Mouse (Mus musculus): Measurements from ENCODE around the gene Ifitm5.

Gene Ifitm5

GRCm38 (mm10) chr7:140961416-140961815, 11.3 kb upstream of the Ifitm5 start:
- no peak for DNase-seq

GRCm38 (mm10) chr7:140960026-140960425, 9.9 kb upstream of the Ifitm5 start:
- no peak for DNase-seq

DNA sequence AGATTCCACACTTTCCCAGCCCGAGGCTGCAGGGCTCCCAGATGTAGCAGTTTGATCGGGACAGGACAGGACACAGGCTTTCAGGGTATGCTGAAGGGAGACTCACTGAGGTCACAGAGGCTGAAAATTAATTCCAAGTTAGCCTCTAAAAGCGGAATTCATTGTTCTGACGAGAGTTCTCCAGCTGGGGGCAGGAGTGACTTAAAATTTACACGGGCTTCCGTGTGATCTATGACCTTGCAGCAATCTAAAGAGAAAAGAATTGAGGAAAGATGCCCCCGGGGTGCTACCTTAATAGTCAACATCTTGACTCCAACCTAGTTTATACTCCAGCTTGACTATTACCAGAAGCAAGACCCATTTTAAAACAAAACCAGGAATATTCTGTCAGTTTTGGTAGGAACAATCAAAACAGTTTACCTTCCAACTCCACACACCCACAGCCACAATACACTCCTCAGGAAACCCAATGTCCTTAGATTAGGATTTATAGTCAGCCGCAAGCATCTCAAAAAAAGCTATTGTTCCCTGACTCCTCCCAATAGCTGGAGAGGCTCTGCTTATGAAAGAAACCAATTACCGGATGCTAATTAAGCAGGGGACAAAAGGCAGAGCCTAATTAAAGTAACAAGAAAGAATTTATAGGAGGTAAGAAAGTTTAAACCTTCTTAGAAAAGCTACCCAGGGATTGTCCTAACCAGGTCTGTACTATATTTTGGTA, 9.2 kb upstream of the Ifitm5 start:
- DNase-seq, result peak; percentile 65

DNA sequence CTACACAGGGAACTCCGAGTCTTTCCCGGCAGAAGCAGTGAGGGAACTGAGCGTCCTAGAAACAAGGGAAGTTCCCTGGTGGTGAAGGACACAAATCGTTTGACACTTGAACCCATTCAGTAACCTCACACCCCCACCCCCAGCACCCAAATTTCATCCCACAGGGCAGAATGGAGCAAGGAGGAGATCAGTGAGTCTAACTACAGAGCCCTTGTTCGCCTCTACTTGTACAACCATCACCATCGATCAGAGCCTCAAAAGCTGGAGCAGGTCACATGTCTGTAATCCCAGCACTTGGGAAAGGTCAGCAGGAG, 6.4 kb upstream of the Ifitm5 start:
- DNase-seq, result no peak

DNA sequence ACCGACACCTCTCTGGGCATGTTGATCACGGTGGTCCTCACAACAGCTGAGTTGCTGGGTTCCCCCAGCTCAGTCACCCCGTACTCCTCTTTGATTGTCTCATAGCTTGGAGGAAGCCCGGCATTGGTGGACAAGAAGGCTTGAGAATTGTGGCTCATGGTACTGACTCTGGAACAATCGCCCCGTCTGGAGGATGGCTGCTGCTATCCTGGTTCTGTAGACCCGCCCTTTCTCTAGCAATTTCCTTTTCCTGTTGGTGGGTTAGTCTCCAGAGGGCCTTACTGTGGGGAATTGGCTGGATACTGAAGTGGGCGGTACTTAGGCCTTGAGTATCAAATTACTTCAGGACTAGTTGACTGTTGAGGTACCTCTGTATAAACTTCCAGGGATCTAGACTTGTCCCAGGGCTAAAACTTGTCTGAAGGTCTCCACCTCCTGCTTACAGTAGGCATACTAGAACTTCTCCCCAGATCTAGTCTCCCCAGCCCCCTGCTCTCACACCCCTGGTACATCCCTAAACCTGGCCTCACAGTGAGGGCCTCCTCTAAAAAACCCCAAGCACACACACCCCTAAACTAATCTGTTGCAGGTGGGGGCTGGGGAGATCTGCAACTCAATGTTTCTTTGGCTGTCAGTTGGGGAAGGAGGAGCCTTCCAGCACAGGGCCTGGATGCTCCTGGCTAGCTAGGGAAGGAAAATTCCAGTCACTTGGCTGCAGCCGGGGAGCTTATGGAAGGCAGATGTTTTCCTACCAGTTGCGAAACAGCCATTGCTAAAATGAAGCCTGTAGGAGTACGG, 5.9 kb upstream of the Ifitm5 start, which contains the start of the genes Gm45717 and Ifitm2:
Gene Gm45717 (minus strand): TSS at position 180 of the 798 bp plus-strand sequence.
Gene Ifitm2 (minus strand): TSS at position 230 of the 798 bp plus-strand sequence.
- DNase-seq, result peak; percentile 84

DNA sequence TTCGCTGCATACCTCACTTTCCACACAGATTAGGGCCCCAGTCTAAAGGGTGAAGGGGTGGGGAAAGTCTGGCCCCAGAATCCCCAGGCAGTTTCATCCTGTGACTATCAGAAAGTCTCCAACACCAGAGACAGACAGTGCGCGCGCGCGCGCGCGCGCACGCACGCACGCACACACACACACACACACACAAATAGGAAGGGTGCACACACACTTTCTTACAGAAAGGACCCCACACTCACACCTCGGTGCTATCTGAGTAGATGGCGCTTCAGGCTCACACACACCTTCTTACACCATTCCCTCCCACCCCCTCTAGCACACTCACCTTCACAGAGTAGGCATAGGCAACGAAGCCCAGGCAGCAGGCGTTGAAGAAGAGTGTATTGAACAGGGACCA, 5.3 kb upstream of the Ifitm5 start:
- DNase-seq, result peak; percentile 22

DNA sequence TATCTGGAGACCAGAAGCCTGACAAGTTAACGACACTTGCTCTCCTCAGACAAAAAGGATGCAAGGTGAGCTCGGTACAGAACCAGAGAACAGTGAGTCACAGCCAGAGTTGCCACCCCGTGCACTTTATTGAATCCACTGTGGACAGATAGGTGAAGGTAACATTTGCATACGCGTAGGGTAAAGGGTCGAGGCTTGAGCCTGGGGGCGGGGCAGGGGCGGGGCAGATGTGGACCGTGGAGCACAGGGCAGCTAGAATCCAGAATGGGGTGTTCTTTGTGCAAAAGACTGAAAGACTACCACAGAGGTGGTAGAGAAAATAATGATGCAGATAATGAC, 4.6 kb upstream of the Ifitm5 start:
- no peak for DNase-seq

GRCm38 (mm10) chr7:140953800-140954732, 4.0 kb upstream of the Ifitm5 start:
- no peak for DNase-seq

GRCm38 (mm10) chr7:140953133-140953532, 3.0 kb upstream of the Ifitm5 start:
- DNase-seq, result no peak

DNA sequence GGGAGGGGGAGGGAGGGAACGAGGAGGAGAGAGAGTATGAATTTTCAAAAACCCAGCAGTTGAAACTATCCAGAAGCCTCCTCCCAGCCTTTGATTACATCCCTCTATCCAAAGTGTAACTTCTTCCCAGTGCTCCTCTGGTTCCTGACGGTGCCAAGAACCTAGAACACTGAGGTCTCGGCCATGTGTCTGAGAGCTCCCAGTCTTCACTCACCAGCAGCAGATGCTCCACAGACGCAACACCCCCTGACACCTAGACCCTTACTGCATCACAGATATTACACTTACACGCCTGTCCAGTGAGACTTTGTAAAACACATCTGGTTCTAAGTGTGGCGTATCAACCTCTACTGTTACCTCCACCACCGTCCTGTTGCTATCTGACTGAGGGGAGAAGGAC, 2.4 kb upstream of the Ifitm5 start:
- DNase-seq, result no peak

- no peak for DNase-seq
Observed at GRCm38 (mm10) chr7:140951765-140952164, 1.7 kb upstream of the Ifitm5 start.

DNA sequence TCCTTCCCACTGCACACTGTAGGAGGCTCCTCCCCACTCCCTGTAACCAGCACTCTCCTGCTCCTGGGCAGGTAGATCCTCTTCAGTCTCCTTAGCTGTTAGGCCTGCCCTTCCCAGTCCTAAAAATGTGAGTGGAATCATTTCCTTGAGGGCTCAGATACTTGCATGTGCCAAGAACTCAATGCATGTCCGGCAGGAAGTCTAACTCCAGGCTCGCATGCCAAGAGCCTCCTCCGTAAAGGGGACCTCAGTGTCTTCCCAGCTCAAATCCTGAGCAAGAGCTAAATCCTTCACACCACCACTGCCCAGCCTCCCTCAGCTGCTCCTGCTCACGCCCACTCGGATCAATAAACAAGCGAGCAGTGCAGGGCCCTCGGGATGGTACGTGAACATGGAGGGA, 960 bp upstream of the Ifitm5 start:
- DNase-seq, result peak; percentile 54

- DNase-seq, result no peak
Observed at GRCm38 (mm10) chr7:140949255-140949654, 836 bp downstream of the Ifitm5 start.

DNA sequence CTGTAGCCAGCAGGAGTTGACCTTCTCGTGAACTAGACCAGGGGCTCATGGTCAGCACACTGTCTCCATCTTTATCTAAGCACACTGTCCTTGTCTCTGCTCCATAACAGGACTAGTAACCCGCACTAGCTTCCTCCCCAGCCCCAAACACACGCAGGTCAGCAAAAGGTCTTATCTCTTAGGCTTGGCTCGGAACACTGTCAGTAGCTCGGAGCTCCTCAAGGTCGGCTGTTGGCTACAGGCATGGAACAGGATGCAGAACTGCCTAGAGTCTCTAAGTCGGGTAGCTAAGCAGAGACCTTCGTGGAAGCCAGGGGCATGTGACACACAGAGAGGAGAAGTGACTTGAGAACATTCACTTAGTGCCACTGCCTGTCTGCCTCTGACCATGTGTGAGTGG, 1.9 kb downstream of the Ifitm5 start:
- DNase-seq, result no peak

DNA sequence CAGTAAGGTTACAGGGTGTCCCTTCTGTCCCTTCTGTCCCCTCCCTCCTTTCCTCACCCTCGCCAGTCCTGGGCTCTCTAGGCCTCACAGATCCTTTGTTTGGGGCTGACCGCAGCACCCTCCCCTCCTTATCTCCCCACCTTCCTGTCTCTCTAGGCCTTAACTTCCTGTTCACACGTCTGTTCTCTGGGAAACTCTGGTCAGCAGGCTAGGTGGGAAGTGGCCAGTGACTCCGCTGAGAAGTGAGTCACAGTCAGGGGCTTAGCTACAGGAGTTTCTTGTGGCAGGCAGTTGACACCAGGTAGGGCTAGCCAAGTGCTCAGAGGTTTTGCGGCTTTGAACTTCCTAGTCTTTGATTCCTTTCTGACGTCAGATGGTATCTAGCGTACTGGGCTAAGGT, 3.1 kb downstream of the Ifitm5 start:
- no peak for DNase-seq

- DNase-seq, result no peak
Observed at GRCm38 (mm10) chr7:140946311-140946710, 3.8 kb downstream of the Ifitm5 start.

DNA sequence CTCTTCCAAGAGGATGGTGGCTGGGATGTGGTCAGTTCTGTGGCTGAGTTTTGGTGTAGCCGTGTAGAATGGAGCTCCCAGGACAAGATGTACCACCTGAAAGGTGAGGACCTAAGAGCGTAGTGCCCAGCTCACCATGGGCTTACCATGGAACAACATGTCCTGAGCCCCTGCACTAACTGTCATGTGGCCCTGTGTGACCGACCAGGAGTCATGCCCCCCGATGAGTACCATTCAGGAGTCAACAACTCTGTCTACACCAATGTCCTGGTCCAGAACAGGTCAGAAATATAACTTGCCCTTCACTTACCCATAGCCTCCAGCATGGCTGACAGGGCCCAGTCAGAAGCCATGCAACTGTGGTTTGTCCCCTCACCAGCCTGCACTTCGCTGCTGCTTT, 4.8 kb downstream of the Ifitm5 start:
- no peak for DNase-seq

DNA sequence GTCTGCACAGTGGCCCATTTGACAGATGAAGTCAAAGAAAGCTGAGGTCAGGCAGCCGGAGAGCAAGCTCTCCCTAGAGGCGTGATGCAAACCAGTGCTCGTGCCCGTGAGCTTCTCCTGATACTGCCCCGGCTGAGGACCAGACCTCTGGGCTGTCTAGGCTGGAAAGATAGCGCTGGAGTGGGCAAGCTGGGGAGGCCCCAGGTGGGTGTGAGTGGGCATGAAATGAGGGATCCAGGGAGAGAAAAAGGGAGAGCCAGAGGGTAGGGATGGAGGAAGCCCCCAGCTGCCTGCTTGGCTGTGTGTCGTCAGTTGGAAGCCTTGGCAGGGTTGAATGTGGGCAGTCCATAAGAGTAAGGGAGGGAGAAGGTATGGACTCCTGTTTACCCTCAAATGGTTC, 5.9 kb downstream of the Ifitm5 start:
- no peak for DNase-seq

GRCm38 (mm10) chr7:140943356-140943755, 6.7 kb downstream of the Ifitm5 start:
- DNase-seq, result no peak

GRCm38 (mm10) chr7:140942811-140943210, 7.3 kb downstream of the Ifitm5 start:
- no peak for DNase-seq

DNA sequence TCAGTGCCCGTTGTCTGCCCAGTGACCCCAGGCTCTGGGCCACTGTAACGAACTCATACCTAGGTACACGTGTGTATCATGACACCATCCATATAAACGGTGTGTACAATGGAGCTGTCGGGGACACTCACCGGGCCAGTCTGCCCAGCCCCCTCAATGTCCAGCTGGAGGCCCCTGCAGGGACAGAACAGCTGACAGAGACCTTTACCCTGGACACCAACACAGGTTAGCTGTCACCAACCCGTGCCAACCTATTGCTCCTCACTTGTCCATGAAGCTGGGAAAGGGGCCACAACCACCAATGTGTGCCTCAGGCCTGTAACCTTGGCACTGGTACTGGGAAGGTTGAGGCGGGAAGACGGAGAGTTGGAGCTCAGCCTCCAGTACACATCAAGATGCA, 7.8 kb downstream of the Ifitm5 start:
- DNase-seq, result peak; percentile 23

DNA sequence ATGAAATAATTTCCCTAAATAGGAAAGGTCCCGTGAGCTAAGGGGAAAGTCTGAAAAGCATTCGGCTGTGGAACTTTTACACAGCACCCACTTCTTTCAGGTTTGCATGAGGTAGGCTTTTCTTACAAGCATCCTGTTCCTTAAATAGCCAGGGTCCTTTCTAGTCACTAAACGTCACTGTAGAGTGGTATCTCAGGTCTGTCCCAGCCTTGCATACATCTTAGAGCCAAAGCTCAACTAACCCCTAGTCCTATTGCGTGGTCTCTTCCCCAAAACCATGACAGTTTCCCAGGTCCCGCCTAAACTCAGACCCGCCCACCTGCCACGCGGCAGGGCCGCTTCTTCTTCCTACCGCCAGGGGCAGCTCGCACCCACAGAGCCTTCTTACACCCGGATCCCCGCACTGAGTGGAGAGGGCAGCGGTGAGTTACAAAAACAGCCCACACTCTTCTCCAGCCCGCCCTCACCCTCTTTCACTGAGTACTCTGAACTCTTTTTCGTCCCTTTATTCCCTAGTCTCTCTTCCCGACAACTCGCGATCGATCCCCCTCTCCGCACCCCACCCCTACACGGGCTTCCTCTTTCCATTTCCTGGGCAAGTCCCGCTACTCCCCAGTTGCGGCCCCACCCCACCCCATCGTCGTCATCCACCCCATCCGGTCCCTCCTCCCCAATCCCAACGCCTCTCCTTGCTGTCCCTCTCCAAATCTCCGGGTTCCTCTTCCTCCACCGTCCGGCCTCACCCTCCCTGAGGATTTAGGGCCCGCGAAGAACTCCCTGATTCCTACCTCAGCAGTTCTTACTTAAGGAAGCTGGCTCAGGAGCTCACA, 8.7 kb downstream of the Ifitm5 start, which contains the start of gene Pgghg:
Gene Pgghg (plus strand): TSS at position 170 of the 830 bp plus-strand sequence.
- peak; percentile 89 for DNase-seq
